Mouse (Mus musculus) frontal cortex, adult 2 months (tissue): ENCODE results near the gene Apoa2. TPM values are rescaled to one million over a fixed set of nuclear protein-coding genes. Genes with fewer than 3 reads are reported as not detected.

Experiments used
- DNase-seq, 2 experiments: peaks; one replicate each; pipeline ENCODE4 v3.0.0; 2022; ENCODE audit warnings: low spot score in 1 of 2; ENCODE audit errors: extremely low spot score in 1 of 2
- polyA plus RNA-seq: library from polyadenylated mRNA; depleted of rRNA; stranded (reverse); fragments of >200 nt; gene quantifications from 2 replicates; pipeline ENCODE4 v1.2.3, GENCODE M21; 2012

The Apoa2 gene
- polyA plus RNA-seq, 1 experiment: 3.9 TPM

GRCm38 (mm10) chr1:171204249-171204644, 20.6 kb upstream of the Apoa2 start:
- DNase-seq: no peak

- no peak for DNase-seq
Measured at GRCm38 (mm10) chr1:171205704-171206493, 19.0 kb upstream of the Apoa2 start.

GRCm38 (mm10) chr1:171209409-171209808, 15.4 kb upstream of the Apoa2 start:
- no peak for DNase-seq

- DNase-seq: no peak
Measured at GRCm38 (mm10) chr1:171212854-171213253, 12.0 kb upstream of the Apoa2 start.

- no peak for DNase-seq
Measured at GRCm38 (mm10) chr1:171213801-171214496, 10.9 kb upstream of the Apoa2 start, which contains the start of gene Nr1i3. Gene Nr1i3 (plus strand): TSS chr1:171213970.

GRCm38 (mm10) chr1:171216241-171216955, 8.5 kb upstream of the Apoa2 start:
- no peak for DNase-seq

GRCm38 (mm10) chr1:171220871-171221270, 4.0 kb upstream of the Apoa2 start:
- peak; percentile 82 to 95 for DNase-seq

- peak in 1 of 2 experiments; percentile 25 for DNase-seq
Measured at GRCm38 (mm10) chr1:171221281-171222193, 3.3 kb upstream of the Apoa2 start.

- DNase-seq: peak; percentile 97 to 99
Measured at GRCm38 (mm10) chr1:171222238-171223155, 2.4 kb upstream of the Apoa2 start, which contains the start of gene Tomm40l. Gene Tomm40l (minus strand): TSS chr1:171222514.

- no peak for DNase-seq
Measured at GRCm38 (mm10) chr1:171223168-171223567, 1.7 kb upstream of the Apoa2 start.

- no peak for DNase-seq
Measured at GRCm38 (mm10) chr1:171223796-171224195, 1.1 kb upstream of the Apoa2 start.

GRCm38 (mm10) chr1:171226780-171227179, 1.9 kb downstream of the Apoa2 start:
- DNase-seq: no peak

- DNase-seq: no peak
Measured at GRCm38 (mm10) chr1:171227879-171228278, 3.0 kb downstream of the Apoa2 start.

- no peak for DNase-seq
Measured at GRCm38 (mm10) chr1:171229750-171230149, 4.9 kb downstream of the Apoa2 start.

- DNase-seq: no peak
Measured at GRCm38 (mm10) chr1:171230215-171230614, 5.4 kb downstream of the Apoa2 start.

- DNase-seq: no peak
Measured at GRCm38 (mm10) chr1:171231844-171232243, 7.0 kb downstream of the Apoa2 start.

- no peak for DNase-seq
Measured at GRCm38 (mm10) chr1:171232348-171232747, 7.5 kb downstream of the Apoa2 start.

- no peak for DNase-seq
Measured at GRCm38 (mm10) chr1:171232800-171233730, 8.2 kb downstream of the Apoa2 start.
